Comparison of ENCODE assay signal across 8 mouse cellular contexts in genomic region chr9:64340351-64341253, GRCm38 (mm10). TPM values are rescaled to one million over a fixed set of nuclear protein-coding genes. Genes with fewer than 3 reads are reported as not detected.
A peak's percentile ranks its signal among the peaks of the same experiment; 100 is the strongest.
DNase-seq lines count a peak whose midpoint lies in the region; ATAC-seq and TF ChIP-seq lines count a peak whose summit lies in the region.

No protein-coding gene starts in this region.

- H3K27me3 ChIP-seq in E14TG2a.4 (ENCODE audit: insufficient read depth, low read length), result peaks cover 10% of the 10 kb centered on the region; the same call in 1 of the 2 replicates
- no peaks in the 10 kb centered on the region for H3K27me3 ChIP-seq in forebrain, embryonic 11.5 days (ENCODE audit: control insufficient read depth, insufficient read depth, low read length)
- H3K27me3 ChIP-seq in heart, postnatal 0 days (ENCODE audit: control insufficient read depth, insufficient read depth, low read length), result no peaks in the 10 kb centered on the region
- no peaks in the 10 kb centered on the region for H3K27me3 ChIP-seq in liver, embryonic 14.5 days (ENCODE audit: control insufficient read depth, insufficient read depth, low read length)
- H3K27me3 ChIP-seq in stomach, embryonic 15.5 days (replicated peaks), result no peaks in the 10 kb centered on the region

- peaks cover 4% of the 10 kb centered on the region for H3K36me3 ChIP-seq in E14TG2a.4 (ENCODE audit: insufficient read depth, low read length)
- no peaks in the 10 kb centered on the region for H3K36me3 ChIP-seq in forebrain, embryonic 11.5 days (ENCODE audit: control insufficient read depth, insufficient read depth, low read length)
- peaks cover 21% of the 10 kb centered on the region for H3K36me3 ChIP-seq in heart, postnatal 0 days (replicated peaks; ENCODE audit: control insufficient read depth, insufficient read depth, low read length)
- no peaks in the 10 kb centered on the region for H3K36me3 ChIP-seq in liver, embryonic 14.5 days (replicated peaks; ENCODE audit: control insufficient read depth, insufficient read depth, low read depth)
- H3K36me3 ChIP-seq in stomach, embryonic 15.5 days, result no peaks in the 10 kb centered on the region

- H3K4me2 ChIP-seq in forebrain, embryonic 11.5 days (ENCODE audit: low read depth, low read length, severe bottlenecking), result peak overlapping the region; percentile 74
- H3K4me2 ChIP-seq in heart, postnatal 0 days (ENCODE audit: low read depth, low read length), result peak overlapping the region; percentile 86
- peak overlapping the region; percentile 88 for H3K4me2 ChIP-seq in liver, embryonic 14.5 days (ENCODE audit: low read depth)
- peak overlapping the region; percentile 83 for H3K4me2 ChIP-seq in stomach, embryonic 15.5 days

- peak overlapping the region; percentile 98 for H3K27ac ChIP-seq in forebrain, embryonic 11.5 days (ENCODE audit: low read depth, low read length)
- peak overlapping the region; percentile 99 for H3K27ac ChIP-seq in heart, postnatal 0 days (ENCODE audit: low read depth)
- H3K27ac ChIP-seq in liver, embryonic 14.5 days, result peak overlapping the region; percentile 74
- peak overlapping the region; percentile 98 for H3K27ac ChIP-seq in stomach, embryonic 15.5 days

- ATAC-seq in forebrain, embryonic 11.5 days (replicated peaks; ENCODE audit: low FRiP score), result peak; percentile 89
- peak; percentile 92 for ATAC-seq in heart, postnatal 0 days (ENCODE audit: insufficient read depth, low read depth)
- peak; percentile 89 for ATAC-seq in liver, embryonic 14.5 days (ENCODE audit: insufficient read depth)
- ATAC-seq in stomach, embryonic 15.5 days (ENCODE audit: insufficient read depth, low FRiP score, low read depth), result peak; percentile 86

- H3K9ac ChIP-seq in forebrain, embryonic 11.5 days (ENCODE audit: low read length), result peak overlapping the region; percentile 100
- H3K9ac ChIP-seq in heart, postnatal 0 days (replicated peaks; ENCODE audit: low read depth, low read length), result peak overlapping the region; percentile 85
- peak overlapping the region; percentile 97 for H3K9ac ChIP-seq in liver, embryonic 14.5 days (replicated peaks)
- H3K9ac ChIP-seq in stomach, embryonic 15.5 days, result peak overlapping the region; percentile 88

- no peak for TF ChIP-seq CTCF in E14TG2a.4 (conservative IDR thresholded peaks at IDR 0.05; ENCODE audit: low read length)
- no peak; the same call in 1 of the 2 replicates for TF ChIP-seq CTCF in heart, postnatal 0 days (IDR thresholded peaks at IDR 0.05; ENCODE audit: low read depth)
- peak; percentile 41 for TF ChIP-seq CTCF in liver, embryonic 14.5 days (IDR thresholded peaks at IDR 0.05; ENCODE audit: low read depth)

- H3K4me1 ChIP-seq in E14TG2a.4 (replicated peaks; ENCODE audit: low read depth, low read length), result peaks cover 49% of the 10 kb centered on the region
- H3K4me1 ChIP-seq in forebrain, embryonic 11.5 days (replicated peaks; ENCODE audit: control insufficient read depth, insufficient read depth, low read length), result no peaks in the 10 kb centered on the region; the same call in 1 of the 2 replicates
- H3K4me1 ChIP-seq in heart, postnatal 0 days (ENCODE audit: control insufficient read depth, insufficient read depth), result peaks cover 10% of the 10 kb centered on the region; the same call in 1 of the 2 replicates
- H3K4me1 ChIP-seq in liver, embryonic 14.5 days (replicated peaks; ENCODE audit: control insufficient read depth in 2 of 2, insufficient read depth in 2 of 2, low read length in 1 of 2), result peaks cover 4 to 12% of the 10 kb centered on the region in 2 experiments
- peaks cover 8% of the 10 kb centered on the region; the same call in 1 of the 2 replicates for H3K4me1 ChIP-seq in stomach, embryonic 15.5 days

- H3K4me3 ChIP-seq in E14TG2a.4 (replicated peaks; ENCODE audit: low read length), result peak overlapping the region; percentile 84
- H3K4me3 ChIP-seq in forebrain, embryonic 11.5 days (ENCODE audit: low read depth, low read length), result peak overlapping the region; percentile 51
- H3K4me3 ChIP-seq in heart, postnatal 0 days (ENCODE audit: low read depth, low read length), result peak overlapping the region; percentile 65
- H3K4me3 ChIP-seq in liver, embryonic 14.5 days (ENCODE audit: insufficient read depth in 1 of 2, low read depth in 2 of 2, low read length in 2 of 2), result peak overlapping the region; percentile 79 to 83
- peak overlapping the region; percentile 53 for H3K4me3 ChIP-seq in stomach, embryonic 15.5 days (replicated peaks)

- no peaks in the 10 kb centered on the region for H3K9me3 ChIP-seq in E14TG2a.4 (ENCODE audit: low read length)
- H3K9me3 ChIP-seq in forebrain, embryonic 11.5 days (ENCODE audit: control insufficient read depth, low read length), result no peaks in the 10 kb centered on the region
- no peaks in the 10 kb centered on the region for H3K9me3 ChIP-seq in heart, postnatal 0 days (replicated peaks; ENCODE audit: control insufficient read depth, low read length)
- H3K9me3 ChIP-seq in liver, embryonic 14.5 days (ENCODE audit: control insufficient read depth, low read length), result no peaks in the 10 kb centered on the region
- H3K9me3 ChIP-seq in stomach, embryonic 15.5 days, result no peaks in the 10 kb centered on the region

- peak; percentile 55 for DNase-seq in c-Kit-positive CD71-positive TER-119-negative erythroid progenitor cells, embryonic 14.5 days (ENCODE audit: low read depth)
- DNase-seq in forebrain, embryonic 11.5 days (ENCODE audit: low spot score), result peak; percentile 89
- peak; percentile 83 for DNase-seq in heart, postnatal 0 days (ENCODE audit: low spot score)
- DNase-seq in kidney, postnatal 36 days, result peak; percentile 67 to 83
- peak; percentile 55 to 64 (median 61) for DNase-seq in liver, embryonic 14.5 days (ENCODE audit: low read depth in 3 of 3, low spot score in 3 of 3)
- peak; percentile 90 for DNase-seq in neural tube, embryonic 10.5 days (ENCODE audit: extremely low spot score, low spot score)

- under 1% methylated on average over 85 of the region's 85 CpGs for WGBS in forebrain, embryonic 11.5 days
- under 1% methylated on average over 85 of the region's 85 CpGs for WGBS in heart, postnatal 0 days
- WGBS in liver, embryonic 14.5 days (ENCODE audit: insufficient replicate concordance), result under 1% methylated on average over 84 of the region's 85 CpGs
- under 1% methylated on average over 85 of the region's 85 CpGs for WGBS in stomach, embryonic 15.5 days

- TF ChIP-seq EP300 in heart, postnatal 0 days (IDR thresholded peaks at IDR 0.05; ENCODE audit: low read depth), result no peak
- TF ChIP-seq EP300 in liver, embryonic 14.5 days (IDR thresholded peaks at IDR 0.05; ENCODE audit: low read depth), result no peak

RNA-seq across cellular contexts. Expression of gene Dis3l, which starts 0.5 kb away (rescaled TPM):
- 22.4 and 23.4 TPM in 2 replicates for polyA plus RNA-seq in forebrain, embryonic 11.5 days (2014; fragmentation: Nextera tagmentation; extraction: Ambion mirVana)
- total RNA-seq in heart, postnatal 0 days (2014; rRNA removed; ENCODE audit: low replicate concordance), result 11.8 and 18.9 TPM in 2 replicates
- polyA plus RNA-seq in heart, postnatal 0 days (2015; fragmentation: Nextera tagmentation; extraction: Ambion mirVana), result 11.4 and 12.9 TPM in 2 replicates
- polyA plus RNA-seq in liver, embryonic 14.5 days (2012; rRNA removed), result 3.4 and 4.9 TPM in 2 replicates
- 8.0 and 8.6 TPM in 2 replicates for polyA plus RNA-seq in liver, embryonic 14.5 days (2014; fragmentation: Nextera tagmentation; extraction: Ambion mirVana)
- polyA plus RNA-seq in stomach, embryonic 15.5 days (2015; fragmentation: Nextera tagmentation; extraction: Ambion mirVana), result 17.9 and 20.4 TPM in 2 replicates

RNA-seq across cellular contexts. Expression of gene Megf11, which starts 44.8 kb away (rescaled TPM):
- 3.3 and 3.6 TPM in 2 replicates for polyA plus RNA-seq in forebrain, embryonic 11.5 days (2014; fragmentation: Nextera tagmentation; extraction: Ambion mirVana)
- total RNA-seq in heart, postnatal 0 days (2014; rRNA removed; ENCODE audit: low replicate concordance), result 0.15 and 0.23 TPM in 2 replicates
- polyA plus RNA-seq in heart, postnatal 0 days (2015; fragmentation: Nextera tagmentation; extraction: Ambion mirVana), result 0.18 and 0.19 TPM in 2 replicates
- 0.18 and 0.24 TPM in 2 replicates for polyA plus RNA-seq in liver, embryonic 14.5 days (2012; rRNA removed)
- 0.11 and 0.28 TPM in 2 replicates for polyA plus RNA-seq in liver, embryonic 14.5 days (2014; fragmentation: Nextera tagmentation; extraction: Ambion mirVana)
- polyA plus RNA-seq in stomach, embryonic 15.5 days (2015; fragmentation: Nextera tagmentation; extraction: Ambion mirVana), result 1.2 and 1.4 TPM in 2 replicates

RNA-seq across cellular contexts. Expression of gene Tipin, which starts 59.2 kb away (rescaled TPM):
- 300 and 304 TPM in 2 replicates for polyA plus RNA-seq in forebrain, embryonic 11.5 days (2014; fragmentation: Nextera tagmentation; extraction: Ambion mirVana)
- total RNA-seq in heart, postnatal 0 days (2014; rRNA removed; ENCODE audit: low replicate concordance), result 19.8 and 20.9 TPM in 2 replicates
- polyA plus RNA-seq in heart, postnatal 0 days (2015; fragmentation: Nextera tagmentation; extraction: Ambion mirVana), result 54.1 and 60.7 TPM in 2 replicates
- 74.2 and 121 TPM in 2 replicates for polyA plus RNA-seq in liver, embryonic 14.5 days (2012; rRNA removed)
- 241 and 245 TPM in 2 replicates for polyA plus RNA-seq in liver, embryonic 14.5 days (2014; fragmentation: Nextera tagmentation; extraction: Ambion mirVana)
- 182 and 194 TPM in 2 replicates for polyA plus RNA-seq in stomach, embryonic 15.5 days (2015; fragmentation: Nextera tagmentation; extraction: Ambion mirVana)

Comparison
In these comparisons a context has a peak if more than half of its experiments do, and no peak if none do; other contexts are left out.
1. Peak in every context shown above with its lines: DNase-seq, ATAC-seq, H3K4me3 ChIP-seq and H3K27ac ChIP-seq.